Mouse (Mus musculus) G1E (cell line): Measurements from ENCODE around the gene Emp2. TPM values are rescaled to one million over a fixed set of nuclear protein-coding genes. Genes with fewer than 3 reads are reported as not detected.

ENCODE experiments used
- ATAC-seq: 2 replicates; pipeline ENCODE4 v1.8.0; 2016; ENCODE audit warnings: mild to moderate bottlenecking; ENCODE audit not compliant: insufficient number of reproducible peaks, poor library complexity, low FRiP score, severe bottlenecking; ENCODE audit errors: extremely low read depth
- DNase-seq: peaks from one replicate; pipeline ENCODE4 v3.0.0; 2012; ENCODE audit warnings: low spot score
- H3K27me3 ChIP-seq: 2 replicates; pipeline ENCODE4 v1.6.1; 2012; ENCODE audit warnings: mild to moderate bottlenecking, low read length, inconsistent platforms; ENCODE audit not compliant: insufficient read depth
- H3K36me3 ChIP-seq: replicated peaks from 2 replicates; pipeline ENCODE3; 2012; ENCODE audit warnings: mild to moderate bottlenecking, inconsistent platforms
- H3K4me1 ChIP-seq: 2 replicates; pipeline ENCODE4 v1.6.1; 2012; ENCODE audit warnings: low read depth, low read length, inconsistent platforms, mixed read lengths; ENCODE audit not compliant: insufficient read depth
- H3K4me3 ChIP-seq: 2 replicates; pipeline ENCODE4 v1.5.1; 2012; ENCODE audit warnings: low read depth, mild to moderate bottlenecking, inconsistent platforms, low read length, moderate library complexity, mixed read lengths
- H3K9me3 ChIP-seq: replicated peaks from 2 replicates; pipeline ENCODE4 v1.6.1; 2012; ENCODE audit warnings: inconsistent platforms
- CTCF ChIP-seq: IDR thresholded peaks from 2 replicates; pipeline ENCODE4 v1.5.1; 2012; ENCODE audit warnings: low read depth, low read length, inconsistent platforms, mixed read lengths
- GATA1 ChIP-seq: IDR thresholded peaks from 2 replicates; pipeline ENCODE4 v1.6.1; 2012; ENCODE audit warnings: borderline replicate concordance, low read length, inconsistent platforms, mixed read lengths
- GATA2 ChIP-seq: IDR thresholded peaks from 2 replicates; pipeline ENCODE4 v1.6.1; 2012; ENCODE audit warnings: low read depth, low read length, inconsistent platforms, borderline replicate concordance
- POLR2AphosphoS5 ChIP-seq: IDR thresholded peaks from 2 replicates; pipeline ENCODE4 v1.6.1; 2012; ENCODE audit warnings: low read depth, low read length, inconsistent platforms; ENCODE audit not compliant: insufficient replicate concordance
- TAL1 ChIP-seq: conservative IDR thresholded peaks from 2 replicates; pipeline ENCODE4 v1.6.1; 2012; ENCODE audit warnings: low read depth, low read length, inconsistent platforms, mixed read lengths
- polyA plus RNA-seq: library from polyadenylated mRNA; stranded (reverse); fragments of >175 nt; gene quantifications from 2 replicates; pipeline ENCODE4 v1.2.3, GENCODE M21; 2012
- total RNA-seq, 2 experiments: library from RNA; stranded (forward) in 1 of 2; stranded (reverse) in 1 of 2; fragments of 200-1000 nt in 1 of 2; fragments of >200 nt in 1 of 2; fragmentation: Nextera tagmentation in 1 of 2; gene quantifications; 2 replicates each; pipeline ENCODE4 v1.2.3; 2014 to 2017

The Emp2 gene
- total and polyA plus RNA-seq, 3 experiments: 0.11 TPM; not detected in 2

DNA sequence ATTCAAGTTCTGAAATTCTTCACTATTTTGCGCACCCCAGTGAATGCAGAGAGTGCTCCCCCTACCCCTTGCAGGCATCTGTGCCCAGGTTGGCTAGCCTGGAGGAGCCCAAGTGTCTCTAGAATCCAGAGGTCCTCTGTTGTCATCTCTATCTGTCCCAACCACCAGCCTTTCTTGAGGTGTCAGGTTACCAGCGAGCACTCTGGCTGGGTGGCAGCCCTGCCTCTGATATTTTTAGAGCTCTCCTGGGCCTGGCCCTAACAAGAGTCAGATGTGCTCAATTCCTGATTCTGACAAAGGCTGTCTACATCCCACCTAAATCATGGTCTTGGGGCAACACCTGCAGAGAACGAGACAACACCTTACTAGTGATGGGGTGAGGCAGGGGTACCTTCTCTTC lies 2.7 kb downstream of the Emp2 start:
- H3K4me1 ChIP-seq: no peaks in the 10 kb centered on the region
- DNase-seq: no peak
- TF ChIP-seq CTCF: no peak
- no peak for TF ChIP-seq POLR2AphosphoS5
- TF ChIP-seq GATA2: no peak
- no peak for TF ChIP-seq GATA1
- TF ChIP-seq TAL1: no peak
- 0 out of 2 replicates have a peak, but pooled peaks cover 2% of the 10 kb centered on the region for H3K27me3 ChIP-seq
- no peaks in the 10 kb centered on the region for H3K36me3 ChIP-seq
- ATAC-seq: no peak
- H3K4me3 ChIP-seq: no peak overlapping the region
- no peaks in the 10 kb centered on the region for H3K9me3 ChIP-seq

DNA sequence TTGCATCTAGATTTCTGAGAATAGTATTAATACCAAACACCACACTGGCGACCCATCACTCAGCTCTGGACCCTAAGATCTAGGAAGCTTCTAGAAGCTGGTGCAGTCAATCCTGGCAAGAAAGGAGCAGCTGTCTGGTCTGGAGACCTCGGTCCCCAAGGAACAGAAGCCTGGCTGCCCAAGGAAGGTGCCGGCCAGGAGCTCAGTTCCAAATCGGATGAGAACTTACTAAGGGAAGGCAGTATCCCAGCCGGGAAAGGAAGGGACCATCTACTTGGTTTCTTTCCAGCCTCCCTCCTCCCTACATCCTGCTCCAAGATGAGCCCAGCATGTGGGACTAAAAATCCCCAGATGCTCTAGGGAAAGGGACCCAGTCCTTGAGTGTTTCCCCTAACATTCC lies 3.3 kb downstream of the Emp2 start:
- TF ChIP-seq GATA1 (no peak), CTCF (no peak), POLR2AphosphoS5 (no peak), GATA2 (no peak), TAL1 (no peak)
- 0 out of 2 replicates have a peak, but pooled peaks cover 2% of the 10 kb centered on the region for H3K27me3 ChIP-seq
- no peaks in the 10 kb centered on the region for H3K9me3 ChIP-seq
- H3K4me1 ChIP-seq: no peaks in the 10 kb centered on the region
- no peaks in the 10 kb centered on the region for H3K36me3 ChIP-seq
- DNase-seq (no peak), ATAC-seq (no peak)
- H3K4me3 ChIP-seq: no peak overlapping the region

DNA sequence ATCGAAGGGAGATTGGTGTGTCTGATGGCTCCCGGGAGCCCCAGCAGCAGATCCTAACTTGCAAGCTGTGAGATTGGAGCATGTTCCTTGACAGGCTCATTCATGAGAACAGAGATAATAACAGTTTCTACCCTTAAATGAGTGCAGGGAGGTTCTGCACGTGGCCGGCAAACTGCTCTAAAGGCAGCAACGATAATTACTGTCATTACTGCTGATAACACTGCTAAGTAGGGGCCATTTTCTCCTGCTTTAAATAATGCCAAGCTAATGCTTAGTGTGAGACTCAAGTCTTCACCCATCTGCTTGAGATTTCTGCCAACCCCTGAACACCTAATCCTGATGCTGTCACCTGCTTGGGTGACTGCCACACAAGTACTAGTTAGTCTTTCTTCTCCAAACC lies 6.4 kb downstream of the Emp2 start:
- H3K36me3 ChIP-seq: no peaks in the 10 kb centered on the region
- no peak for ATAC-seq
- H3K27me3 ChIP-seq: 0 out of 2 replicates have a peak, but pooled peaks cover 3% of the 10 kb centered on the region
- no peak overlapping the region for H3K4me3 ChIP-seq
- DNase-seq: no peak
- H3K4me1 ChIP-seq: no peaks in the 10 kb centered on the region
- TF ChIP-seq CTCF: no peak
- TF ChIP-seq POLR2AphosphoS5: no peak
- no peak for TF ChIP-seq GATA2
- TF ChIP-seq GATA1: no peak
- no peak for TF ChIP-seq TAL1
- no peaks in the 10 kb centered on the region for H3K9me3 ChIP-seq

DNA sequence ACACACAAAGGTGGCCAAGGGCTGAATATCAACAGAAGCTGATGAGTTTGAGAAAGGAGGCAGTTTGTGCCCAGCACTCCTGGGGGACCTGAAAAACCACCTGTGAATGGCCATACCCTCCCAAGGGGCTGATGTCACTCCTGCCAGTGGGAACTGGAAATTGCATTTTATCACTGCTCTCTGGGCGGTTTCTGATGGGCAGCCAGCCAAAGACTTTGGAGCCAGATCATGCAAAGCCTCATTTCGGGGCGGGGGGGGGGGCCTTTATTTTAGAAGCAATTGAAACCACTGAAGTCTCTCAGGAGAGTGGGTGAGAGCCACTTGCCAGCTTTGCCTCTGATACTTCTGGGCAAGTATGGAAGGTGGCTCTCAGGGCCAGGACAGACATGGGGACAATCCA lies 7.7 kb downstream of the Emp2 start:
- Histone ChIP-seq H3K36me3 (no peaks in the 10 kb centered on the region), H3K27me3 (0 out of 2 replicates have a peak, but pooled peaks cover 3% of the 10 kb centered on the region), H3K4me3 (no peak overlapping the region), H3K4me1 (no peaks in the 10 kb centered on the region), H3K9me3 (no peaks in the 10 kb centered on the region)
- DNase-seq (no peak), ATAC-seq (no peak)
- TF ChIP-seq CTCF (no peak), POLR2AphosphoS5 (no peak), GATA2 (no peak), GATA1 (no peak), TAL1 (no peak)

DNA sequence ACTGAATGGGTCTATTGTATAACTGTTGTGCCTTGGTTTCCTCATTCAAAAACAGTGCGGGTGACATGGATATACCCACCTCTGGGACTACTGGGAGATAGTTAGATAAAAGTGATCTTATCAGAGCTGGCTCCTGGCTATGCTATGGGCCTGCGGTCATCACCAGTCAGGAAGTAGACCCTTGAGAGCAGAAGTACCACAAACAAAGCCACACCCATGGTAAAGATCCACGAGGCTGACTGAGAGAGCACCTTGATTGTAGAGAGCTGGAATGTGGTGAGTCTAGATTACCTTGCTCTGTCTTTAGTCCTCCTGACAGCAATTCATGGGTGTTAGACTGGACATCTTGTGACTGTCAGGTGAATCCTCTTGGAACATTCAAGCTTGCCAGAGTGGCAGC lies 12.4 kb downstream of the Emp2 start:
- no peak for TF ChIP-seq GATA2
- no peak for TF ChIP-seq POLR2AphosphoS5
- TF ChIP-seq CTCF: no peak
- TF ChIP-seq TAL1: no peak
- TF ChIP-seq GATA1: no peak
- Histone ChIP-seq H3K36me3 (no peaks in the 10 kb centered on the region), H3K27me3 (0 out of 2 replicates have a peak, but pooled peaks cover 3% of the 10 kb centered on the region), H3K4me3 (no peak overlapping the region), H3K9me3 (no peaks in the 10 kb centered on the region), H3K4me1 (no peaks in the 10 kb centered on the region)
- ATAC-seq (no peak), DNase-seq (no peak)

DNA sequence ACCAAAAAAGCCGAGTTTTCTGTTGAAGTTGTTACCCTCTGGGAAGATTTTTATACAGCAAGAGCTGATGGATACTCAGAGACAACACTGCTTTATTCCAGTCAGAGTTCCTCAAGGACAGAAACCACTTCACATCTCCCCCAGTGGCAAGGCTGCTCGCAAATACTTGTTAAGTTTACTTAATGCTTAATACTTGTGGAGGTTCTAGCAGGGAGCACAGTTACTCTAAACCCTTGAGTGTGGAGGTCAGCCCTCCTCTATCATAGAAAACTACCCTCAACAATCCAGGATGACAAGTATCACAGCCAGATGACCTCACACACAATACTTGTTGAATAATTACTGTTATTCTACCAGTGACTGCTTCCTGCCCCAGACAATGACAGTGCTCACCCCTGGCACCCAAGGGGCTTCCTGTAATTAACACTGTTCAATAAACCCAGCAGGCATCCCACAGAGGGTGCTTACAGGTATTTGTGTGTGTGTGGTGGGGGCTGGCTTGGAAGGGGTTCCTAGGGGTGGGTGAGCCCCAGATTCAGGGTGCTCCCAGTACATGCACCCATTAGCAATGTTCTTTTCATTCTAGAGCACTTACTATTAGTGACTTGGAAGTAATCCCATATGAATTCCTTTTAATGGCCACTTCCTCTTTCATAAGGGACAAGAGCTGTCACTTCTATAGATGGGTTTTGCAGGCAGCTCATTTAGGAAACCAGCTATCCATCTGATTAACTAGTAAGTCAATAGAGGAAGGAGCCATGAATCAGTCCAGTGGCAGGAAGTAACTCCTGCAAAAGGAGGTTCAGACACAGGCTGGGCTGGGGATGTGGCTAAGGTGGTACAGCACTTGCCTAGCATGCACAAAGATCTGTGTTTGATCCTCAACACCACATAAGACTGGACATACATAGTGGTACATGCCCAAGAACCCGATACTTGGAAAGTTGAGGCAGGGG lies 13.3 kb downstream of the Emp2 start:
- ATAC-seq (no peak), DNase-seq (no peak)
- TF ChIP-seq TAL1: no peak
- TF ChIP-seq GATA1: no peak

More for the DNA sequence above, 13.3 kb downstream of the Emp2 start:
- Histone ChIP-seq H3K4me1 (no peaks in the 10 kb centered on the region), H3K9me3 (no peaks in the 10 kb centered on the region), H3K4me3 (no peak overlapping the region), H3K27me3 (0 out of 2 replicates have a peak, but pooled peaks cover 3% of the 10 kb centered on the region), H3K36me3 (no peaks in the 10 kb centered on the region)
